Mouse (Mus musculus) ovary, postnatal 10 days (tissue): Measurements from ENCODE around the gene Vmn1r49.
"Not testable (repeated sequence)": the region's sequence is repeated elsewhere in the genome, so short reads cannot be mapped to it uniquely, and the experiment has no call there.

Experiments
- DNase-seq: peaks from one replicate; pipeline ENCODE4 v3.0.0; 2022; ENCODE audit warnings: low spot score

Gene Vmn1r49

DNA sequence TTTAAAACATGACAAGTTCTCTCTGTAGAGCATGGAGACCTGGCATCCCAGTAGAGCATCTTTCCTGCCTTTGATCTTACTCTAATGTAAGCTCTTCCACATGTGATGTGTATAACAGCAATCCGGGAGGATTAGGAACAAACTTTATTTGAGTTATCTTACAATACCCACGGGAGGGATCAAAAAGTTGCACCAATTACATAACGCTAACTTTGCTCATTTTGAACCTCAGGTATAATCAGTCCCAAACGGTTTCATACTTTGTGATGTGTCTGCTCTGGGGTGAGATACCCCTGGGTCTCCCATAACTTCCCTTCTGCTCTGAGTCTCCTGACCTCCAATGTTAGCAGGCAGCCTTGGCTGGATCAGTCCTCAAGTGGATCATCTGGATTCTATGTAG is at the start of gene Vmn1r49:
Gene Vmn1r49, minus strand, starts transcription at position 101 of the 400 bp plus-strand sequence.
- DNase-seq, result no peak

GRCm38 (mm10) chr6:90122296-90122695 is 44.0 kb upstream of the Vmn1r49 start, which contains the start of gene Vmn1r51:
Gene Vmn1r51, plus strand, starts transcription at chr6:90122596.
- DNase-seq, result not testable (repeated sequence)

- DNase-seq, result no peak
Measured at GRCm38 (mm10) chr6:90101130-90101529, 22.8 kb upstream of the Vmn1r49 start, which contains the start of gene Vmn1r50. Gene Vmn1r50, plus strand, starts transcription at chr6:90101430.

DNA sequence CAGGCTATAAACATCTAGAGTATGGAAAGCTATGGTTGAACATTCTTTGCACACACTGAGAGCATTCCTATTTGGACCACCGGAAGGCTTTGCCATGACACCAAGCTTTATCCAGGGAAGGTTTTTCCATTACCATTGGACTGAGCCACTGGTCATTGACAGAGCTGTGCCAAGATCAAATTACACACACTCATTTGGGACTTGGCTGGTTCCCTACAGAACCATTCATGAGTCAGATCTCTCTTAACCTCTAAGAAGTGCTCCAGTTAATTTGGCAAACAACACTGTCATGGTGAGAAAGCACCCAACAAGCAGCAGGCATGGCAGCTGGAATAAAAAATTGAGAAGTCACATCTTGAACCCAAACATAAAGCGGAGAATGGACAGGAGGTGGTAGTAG is 22.3 kb upstream of the Vmn1r49 start:
- DNase-seq, result no peak

- not testable (repeated sequence) for DNase-seq
Measured at GRCm38 (mm10) chr6:90036741-90037140, 41.6 kb downstream of the Vmn1r49 start, which contains the start of gene Vmn1r48. Gene Vmn1r48, minus strand, starts transcription at chr6:90036841.
